Mouse (Mus musculus): ENCODE data around the gene Foxd2.

The Foxd2 gene

GRCm38 (mm10) chr4:114908829-114909601 is at the start of gene Foxd2:
Gene Foxd2, minus strand, starts transcription at chr4:114908873.
- peak; percentile 30 for DNase-seq

- no peak for DNase-seq
These were observed 49.6 kb upstream of the Foxd2 start for GRCm38 (mm10) chr4:114958231-114958630.

GRCm38 (mm10) chr4:114957403-114957802 is 48.7 kb upstream of the Foxd2 start:
- DNase-seq, result no peak

- DNase-seq, result no peak
These were observed 44.5 kb upstream of the Foxd2 start for GRCm38 (mm10) chr4:114953172-114953571.

- DNase-seq, result no peak
These were observed 39.3 kb upstream of the Foxd2 start for GRCm38 (mm10) chr4:114947852-114948481.

GRCm38 (mm10) chr4:114947395-114947794 is 38.7 kb upstream of the Foxd2 start:
- DNase-seq, result peak; percentile 33

- DNase-seq, result no peak
These were observed 37.7 kb upstream of the Foxd2 start for GRCm38 (mm10) chr4:114946416-114946815.

- DNase-seq, result no peak
These were observed 36.3 kb upstream of the Foxd2 start for GRCm38 (mm10) chr4:114945021-114945420.

GRCm38 (mm10) chr4:114942583-114942982 is 33.9 kb upstream of the Foxd2 start:
- no peak for DNase-seq

- DNase-seq, result no peak
These were observed 33.4 kb upstream of the Foxd2 start for GRCm38 (mm10) chr4:114942112-114942511.

- no peak for DNase-seq
These were observed 32.6 kb upstream of the Foxd2 start for GRCm38 (mm10) chr4:114941311-114941710.

- DNase-seq, result no peak
These were observed 29.6 kb upstream of the Foxd2 start for GRCm38 (mm10) chr4:114938248-114938647.

GRCm38 (mm10) chr4:114937459-114938047 is 28.9 kb upstream of the Foxd2 start:
- no peak for DNase-seq

- DNase-seq, result no peak
These were observed 25.5 kb upstream of the Foxd2 start for GRCm38 (mm10) chr4:114934188-114934587.

GRCm38 (mm10) chr4:114932747-114933146 is 24.1 kb upstream of the Foxd2 start:
- no peak for DNase-seq

GRCm38 (mm10) chr4:114929155-114929554 is 20.5 kb upstream of the Foxd2 start:
- DNase-seq, result no peak

- no peak for DNase-seq
These were observed 17.2 kb upstream of the Foxd2 start, which contains the start of gene Foxe3 for GRCm38 (mm10) chr4:114925917-114926312. Gene Foxe3, minus strand, starts transcription at chr4:114926013.

- no peak for DNase-seq
These were observed 16.6 kb upstream of the Foxd2 start for GRCm38 (mm10) chr4:114924971-114925916.

- DNase-seq, result no peak
These were observed 8.4 kb upstream of the Foxd2 start for GRCm38 (mm10) chr4:114917091-114917490.

GRCm38 (mm10) chr4:114916056-114916455 is 7.4 kb upstream of the Foxd2 start:
- no peak for DNase-seq

- DNase-seq, result peak; percentile 11
These were observed 4.9 kb upstream of the Foxd2 start for GRCm38 (mm10) chr4:114913594-114913962.

GRCm38 (mm10) chr4:114912705-114913593 is 4.3 kb upstream of the Foxd2 start:
- no peak for DNase-seq

Data from cerebellum, adult 9-11 months (tissue).